Mouse (Mus musculus) erythroblast, embryonic 14.5 days (primary cell): ENCODE data around the gene Slc39a1.

Experiments
- GATA1 ChIP-seq: IDR thresholded peaks from 2 replicates; pipeline ENCODE4 v1.6.1; 2012; ENCODE audit warnings: low read length, inconsistent platforms, mixed read lengths
- TAL1 ChIP-seq: IDR thresholded peaks from 3 replicates; pipeline ENCODE4 v1.6.1; 2012; ENCODE audit warnings: low read length, inconsistent platforms, mixed read lengths

GRCm38 (mm10) chr3:90276858-90277257 is 28.9 kb downstream of the Slc39a1 start:
- TF ChIP-seq TAL1 = no peak
- no peak for TF ChIP-seq GATA1
